Mouse (Mus musculus) limb, embryonic 11.5 days (tissue): ENCODE measurements around the gene Cyb561d1. TPM values are rescaled to one million over a fixed set of nuclear protein-coding genes. Genes with fewer than 3 reads are reported as not detected.

Source experiments
- ATAC-seq: fragments of 200-750 bp; cut with Nextera tagmentation; 2 replicates; pipeline ENCODE4 v1.8.0; 2017; ENCODE audit warnings: low read depth; ENCODE audit not compliant: insufficient number of reproducible peaks, low FRiP score, low TSS enrichment
- DNase-seq: peaks from one replicate; pipeline ENCODE4 v3.0.0-alpha.2; 2015; ENCODE audit warnings: low spot score
- H3K27ac ChIP-seq: fragments of 300-500 bp; sonication (generic); replicated peaks from 2 replicates; pipeline ENCODE4 v1.5.1; 2014; ENCODE audit warnings: low read depth, mild to moderate bottlenecking, low read length
- H3K27me3 ChIP-seq: fragments of 300-500 bp; sonication (generic); 2 replicates; pipeline ENCODE4 v1.6.1; 2014; ENCODE audit warnings: mild to moderate bottlenecking, low read length, mixed read lengths; ENCODE audit not compliant: control insufficient read depth, insufficient read depth
- H3K36me3 ChIP-seq: fragments of 300-500 bp; sonication (generic); 2 replicates; pipeline ENCODE4 v1.6.1; 2014; ENCODE audit warnings: mild to moderate bottlenecking, low read length, moderate library complexity, mixed read lengths; ENCODE audit not compliant: control insufficient read depth, insufficient read depth
- H3K4me1 ChIP-seq: fragments of 300-500 bp; sonication (generic); 2 replicates; pipeline ENCODE4 v1.6.1; 2014; ENCODE audit warnings: low read length, mixed read lengths; ENCODE audit not compliant: control insufficient read depth, insufficient read depth
- H3K4me2 ChIP-seq: fragments of 300-500 bp; sonication (generic); 2 replicates; pipeline ENCODE4 v1.6.1; 2014; ENCODE audit warnings: low read depth, mild to moderate bottlenecking, moderate library complexity; ENCODE audit not compliant: severe bottlenecking
- H3K4me3 ChIP-seq: fragments of 300-500 bp; sonication (generic); 2 replicates; pipeline ENCODE4 v1.5.1; 2014; ENCODE audit warnings: low read depth, low read length
- H3K9ac ChIP-seq: fragments of 300-500 bp; sonication (generic); 2 replicates; pipeline ENCODE4 v1.6.1; 2014; ENCODE audit warnings: mild to moderate bottlenecking, low read length
- H3K9me3 ChIP-seq: fragments of 300-500 bp; sonication (generic); 2 replicates; pipeline ENCODE4 v1.6.1; 2016; ENCODE audit warnings: low read length; ENCODE audit not compliant: control insufficient read depth
- WGBS: fragments of 180-500 bp; shearing (Covaris S2); extraction: QIAGEN DNeasy Blood & Tissue Kit; methylation state at CpG from one replicate; pipeline ENCODE4 v1.1.7; 2014; 5-methylcytosine and 5-hydroxymethylcytosine counted together
- polyA plus RNA-seq: library from polyadenylated mRNA; unstranded; fragments of >200 nt; fragmentation: Nextera tagmentation; extraction: Ambion mirVana; gene quantifications from 2 replicates; pipeline ENCODE4 v1.2.1, GENCODE M21; 2014

Gene Cyb561d1
- polyA plus RNA-seq, 1 experiment from 2014 or later: 1.1 TPM

- ATAC-seq (peak; percentile 70), DNase-seq (peak; percentile 63)
- H3K9me3 ChIP-seq: no peaks in the 10 kb centered on the region
- no peaks in the 10 kb centered on the region for H3K36me3 ChIP-seq
- H3K27ac ChIP-seq: no peak within 1 kb of the TSS
- peak within 1 kb of the TSS; percentile 98 for H3K4me2 ChIP-seq
- peaks cover 6% of the 10 kb centered on the region; the same call in 1 of the 2 replicates for H3K4me1 ChIP-seq
- H3K27me3 ChIP-seq: 0 out of 2 replicates have a peak, but pooled peaks cover 8% of the 10 kb centered on the region
- H3K9ac ChIP-seq: peak within 1 kb of the TSS; percentile 67
- H3K4me3 ChIP-seq: peak within 1 kb of the TSS; percentile 65
- WGBS: under 1% methylated on average over 79 of the region's 100 CpGs
These were observed 14.6 kb downstream of the Cyb561d1 start, which contains the start of gene Amigo1 for GRCm38 (mm10) chr3:108186098-108187047. TSS of gene Amigo1 (plus strand) at chr3:108186335.

GRCm38 (mm10) chr3:108185460-108186097, 15.4 kb downstream of the Cyb561d1 start:
- H3K27me3 ChIP-seq: 0 out of 2 replicates have a peak, but pooled peaks cover 8% of the 10 kb centered on the region
- H3K9me3 ChIP-seq: no peaks in the 10 kb centered on the region
- H3K27ac ChIP-seq: no peak overlapping the region
- peak overlapping the region; percentile 67; the same call in 1 of the 2 replicates for H3K9ac ChIP-seq
- H3K36me3 ChIP-seq: no peaks in the 10 kb centered on the region
- DNase-seq (no peak), ATAC-seq (no peak)
- H3K4me1 ChIP-seq: peaks cover 6% of the 10 kb centered on the region; the same call in 1 of the 2 replicates
- H3K4me2 ChIP-seq: peak overlapping the region; percentile 98
- peak overlapping the region; percentile 65 for H3K4me3 ChIP-seq
- 4% methylated on average over 16 of the region's 16 CpGs for WGBS

GRCm38 (mm10) chr3:108184742-108185141, 16.3 kb downstream of the Cyb561d1 start:
- no peak overlapping the region for H3K9ac ChIP-seq
- H3K4me3 ChIP-seq: no peak overlapping the region
- no peak for DNase-seq
- 73% methylated on average over 3 of the region's 3 CpGs for WGBS
- H3K27me3 ChIP-seq: 0 out of 2 replicates have a peak, but pooled peaks cover 8% of the 10 kb centered on the region
- peaks cover 6% of the 10 kb centered on the region; the same call in 1 of the 2 replicates for H3K4me1 ChIP-seq
- no peaks in the 10 kb centered on the region for H3K9me3 ChIP-seq
- no peak overlapping the region for H3K4me2 ChIP-seq
- H3K36me3 ChIP-seq: no peaks in the 10 kb centered on the region
- H3K27ac ChIP-seq: no peak overlapping the region
- ATAC-seq: no peak

- Histone ChIP-seq H3K36me3 (no peaks in the 10 kb centered on the region), H3K4me1 (no peaks in the 10 kb centered on the region), H3K9me3 (no peaks in the 10 kb centered on the region), H3K9ac (no peak overlapping the region), H3K4me2 (no peak overlapping the region), H3K27me3 (no peaks in the 10 kb centered on the region), H3K27ac (no peak overlapping the region), H3K4me3 (no peak overlapping the region)
- ATAC-seq: no peak
- no peak for DNase-seq
- 42% methylated on average over 2 of the region's 2 CpGs for WGBS
These were observed 20.5 kb downstream of the Cyb561d1 start for GRCm38 (mm10) chr3:108180514-108180913.

- H3K4me3 ChIP-seq: no peak overlapping the region
- ATAC-seq: no peak
- H3K27me3 ChIP-seq: no peaks in the 10 kb centered on the region
- H3K36me3 ChIP-seq: no peaks in the 10 kb centered on the region
- WGBS: 83% methylated on average over 7 of the region's 7 CpGs
- no peaks in the 10 kb centered on the region for H3K9me3 ChIP-seq
- no peaks in the 10 kb centered on the region for H3K4me1 ChIP-seq
- no peak for DNase-seq
- H3K9ac ChIP-seq: no peak overlapping the region
- H3K4me2 ChIP-seq: no peak overlapping the region
- H3K27ac ChIP-seq: no peak overlapping the region
These were observed 22.0 kb downstream of the Cyb561d1 start for GRCm38 (mm10) chr3:108178756-108179715.

GRCm38 (mm10) chr3:108174672-108175531, 26.1 kb downstream of the Cyb561d1 start:
- Histone ChIP-seq H3K4me1 (no peaks in the 10 kb centered on the region), H3K9me3 (no peaks in the 10 kb centered on the region), H3K9ac (no peak overlapping the region), H3K4me2 (no peak overlapping the region), H3K27me3 (no peaks in the 10 kb centered on the region), H3K36me3 (no peaks in the 10 kb centered on the region), H3K27ac (no peak overlapping the region), H3K4me3 (no peak overlapping the region)
- WGBS: 27% methylated on average over 14 of the region's 14 CpGs
- ATAC-seq: 0 out of 2 replicates have a peak, but pooled peaks have one; percentile 42
- no peak for DNase-seq

- WGBS: 43% methylated on average over 3 of the region's 3 CpGs
- Histone ChIP-seq H3K36me3 (no peaks in the 10 kb centered on the region), H3K9me3 (no peaks in the 10 kb centered on the region), H3K4me1 (peaks cover 39% of the 10 kb centered on the region), H3K9ac (peak overlapping the region; percentile 43), H3K27ac (no peak overlapping the region), H3K4me3 (no peak overlapping the region), H3K27me3 (no peaks in the 10 kb centered on the region), H3K4me2 (no peak overlapping the region)
- DNase-seq: no peak
- no peak for ATAC-seq
These were observed 31.8 kb downstream of the Cyb561d1 start for GRCm38 (mm10) chr3:108169199-108169598.
